Mouse (Mus musculus) ovary, postnatal 36 days (tissue): ENCODE measurements around the gene Nudt9.

Experiments used
- DNase-seq: peaks from one replicate; pipeline ENCODE4 v3.0.0; 2022; ENCODE audit warnings: low spot score, mixed read lengths

Nudt9 gene

DNA sequence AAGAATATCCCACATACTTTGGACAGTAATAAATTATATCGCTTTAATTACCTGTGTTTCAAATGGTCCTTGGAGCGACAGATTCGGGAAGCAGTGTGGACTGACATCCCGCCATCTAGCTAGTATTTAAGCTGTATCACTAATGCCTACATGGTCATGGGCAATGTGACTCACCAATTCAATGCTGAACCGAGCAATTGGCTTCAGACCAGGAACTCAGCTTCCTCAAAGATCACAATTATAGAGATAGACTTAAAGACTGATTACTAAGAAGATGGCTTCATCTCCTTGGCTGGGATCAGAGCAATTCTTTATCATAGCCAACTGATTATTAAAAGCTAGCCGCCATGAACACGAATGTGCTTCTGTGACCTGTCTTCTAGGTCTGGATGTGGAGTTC lies 31.4 kb downstream of the Nudt9 start, which contains the start of gene Gm17660:
Gm17660 (minus strand) TSS at position 101 of the 400 bp plus-strand sequence.
- DNase-seq: no peak

DNA sequence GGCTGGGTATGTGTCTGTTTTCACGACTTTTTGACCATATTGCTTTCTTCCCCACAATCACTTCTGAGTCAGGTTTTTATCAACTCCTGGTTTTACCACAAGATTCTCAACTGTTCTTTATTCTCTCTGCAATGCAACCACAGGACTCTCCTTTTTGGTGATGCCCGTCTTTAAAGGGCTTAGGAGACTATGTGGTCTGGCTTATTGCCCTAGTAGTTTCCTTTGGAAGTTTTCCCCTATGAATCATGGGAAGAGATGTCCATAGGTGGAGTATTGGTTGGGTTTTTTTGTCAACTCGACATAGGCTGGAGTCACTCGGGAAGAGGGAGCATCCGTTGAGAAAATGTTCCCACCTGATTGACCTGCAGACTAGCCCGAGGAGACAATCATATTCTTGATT lies 34.6 kb downstream of the Nudt9 start:
- DNase-seq: no peak

DNA sequence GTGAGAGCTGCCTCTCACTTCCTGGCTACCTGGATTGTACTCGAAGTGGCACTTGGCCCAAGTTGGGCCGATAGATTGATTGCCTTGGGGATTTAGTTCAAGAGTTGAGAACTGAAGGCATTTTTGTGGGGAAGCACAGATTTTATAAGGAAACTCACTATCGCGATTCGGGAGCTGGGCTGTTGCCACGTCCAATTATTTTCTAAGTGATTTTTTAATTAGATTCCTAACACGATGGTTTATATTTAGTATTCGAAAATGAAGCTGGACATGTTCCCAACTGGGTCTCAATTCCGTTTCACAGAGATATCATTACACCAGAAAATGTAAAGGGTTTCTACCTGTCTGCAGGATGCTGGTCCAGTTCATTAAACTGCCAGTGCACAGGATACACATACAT lies 39.3 kb downstream of the Nudt9 start:
- DNase-seq: no peak

DNA sequence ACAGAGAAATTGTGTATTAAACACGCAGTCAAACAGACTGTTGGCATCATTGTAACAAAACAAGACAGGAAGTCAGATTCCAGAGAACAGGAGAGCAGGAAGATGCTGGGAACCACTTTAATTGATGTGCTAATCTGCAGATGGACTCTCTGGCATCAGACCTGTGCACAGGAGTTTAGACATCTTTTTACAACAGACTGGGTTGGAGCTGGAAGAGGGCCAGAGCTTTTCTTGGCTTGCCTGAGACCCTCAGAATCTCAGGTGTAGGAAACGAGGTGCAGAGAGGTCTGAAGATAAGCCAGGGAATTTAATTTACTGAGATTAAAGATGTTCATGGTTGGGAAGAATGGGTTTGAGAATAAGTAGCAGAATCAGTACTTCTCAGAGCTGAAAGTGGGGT lies 43.6 kb downstream of the Nudt9 start:
- no peak for DNase-seq

DNA sequence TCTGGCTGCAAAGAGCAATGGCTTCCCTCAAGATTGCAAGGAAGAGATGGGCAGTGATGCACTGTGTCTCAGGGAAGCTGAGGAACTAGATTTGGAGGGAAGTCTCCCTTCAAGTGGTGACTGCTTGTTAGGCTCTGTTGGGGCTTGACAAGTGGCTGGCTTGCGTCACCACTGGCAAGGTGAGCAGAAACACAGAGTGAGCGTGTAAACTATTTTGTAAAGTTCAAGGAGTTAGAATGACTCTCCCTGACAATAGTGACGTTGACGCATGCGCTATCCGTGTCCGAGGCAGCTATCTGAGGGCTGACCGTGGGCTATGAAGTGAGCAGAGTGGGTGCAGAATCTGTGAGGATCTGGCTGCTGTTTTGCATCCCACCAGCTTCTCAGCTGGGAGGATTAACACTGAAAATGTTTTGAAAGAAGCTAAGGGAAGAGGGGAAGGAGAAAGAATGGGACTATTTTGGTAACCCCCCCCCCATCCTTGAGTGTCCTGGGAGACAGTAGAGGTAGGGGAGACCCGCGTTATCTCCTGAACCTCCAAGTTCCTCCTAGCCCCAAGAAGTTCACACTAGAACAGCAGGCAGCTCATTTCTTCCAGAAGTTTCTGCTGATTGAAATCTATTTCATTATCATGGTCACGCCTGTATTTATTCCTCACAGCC lies 49.4 kb downstream of the Nudt9 start:
- DNase-seq: no peak

DNA sequence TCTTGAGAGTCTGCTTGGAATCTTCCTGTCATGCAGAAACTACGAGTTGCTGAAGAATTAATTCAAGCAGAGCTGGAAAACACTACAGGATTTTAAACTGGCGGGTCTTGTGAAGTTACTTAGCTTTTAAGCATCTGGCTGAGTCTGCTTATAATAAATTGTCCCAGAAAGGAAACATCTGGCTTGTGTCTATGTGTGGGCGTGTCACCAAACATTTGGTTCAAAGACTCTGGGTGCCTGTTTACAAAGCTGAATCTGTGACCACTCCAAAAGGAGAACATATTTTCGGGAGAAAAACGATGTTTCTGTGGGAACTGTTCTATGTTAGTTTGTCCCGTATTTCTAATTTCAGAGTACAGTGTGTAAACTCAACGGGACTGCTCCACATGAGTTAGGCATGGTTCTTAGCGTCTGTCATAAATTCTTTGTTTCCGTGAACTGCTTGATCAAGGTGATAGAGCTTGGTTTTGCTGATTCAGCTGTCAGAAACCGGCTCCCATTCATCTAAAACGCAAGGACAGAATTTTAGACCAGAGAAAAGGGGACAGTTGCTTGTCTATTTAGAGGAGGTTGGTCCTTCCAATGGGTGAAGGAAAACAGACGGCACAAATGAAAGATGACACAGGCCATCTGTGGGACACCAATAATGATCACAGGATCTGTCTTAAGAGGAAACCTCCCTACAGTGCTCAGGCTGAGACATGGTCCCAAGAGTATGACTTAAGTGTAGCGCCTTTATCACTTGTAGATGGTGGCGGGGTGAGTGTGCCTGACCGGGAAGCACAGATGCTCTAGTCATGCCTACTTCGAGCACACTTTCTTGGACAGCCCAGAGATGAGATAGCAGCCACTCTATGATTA lies 50.2 kb downstream of the Nudt9 start:
- DNase-seq: no peak

DNA sequence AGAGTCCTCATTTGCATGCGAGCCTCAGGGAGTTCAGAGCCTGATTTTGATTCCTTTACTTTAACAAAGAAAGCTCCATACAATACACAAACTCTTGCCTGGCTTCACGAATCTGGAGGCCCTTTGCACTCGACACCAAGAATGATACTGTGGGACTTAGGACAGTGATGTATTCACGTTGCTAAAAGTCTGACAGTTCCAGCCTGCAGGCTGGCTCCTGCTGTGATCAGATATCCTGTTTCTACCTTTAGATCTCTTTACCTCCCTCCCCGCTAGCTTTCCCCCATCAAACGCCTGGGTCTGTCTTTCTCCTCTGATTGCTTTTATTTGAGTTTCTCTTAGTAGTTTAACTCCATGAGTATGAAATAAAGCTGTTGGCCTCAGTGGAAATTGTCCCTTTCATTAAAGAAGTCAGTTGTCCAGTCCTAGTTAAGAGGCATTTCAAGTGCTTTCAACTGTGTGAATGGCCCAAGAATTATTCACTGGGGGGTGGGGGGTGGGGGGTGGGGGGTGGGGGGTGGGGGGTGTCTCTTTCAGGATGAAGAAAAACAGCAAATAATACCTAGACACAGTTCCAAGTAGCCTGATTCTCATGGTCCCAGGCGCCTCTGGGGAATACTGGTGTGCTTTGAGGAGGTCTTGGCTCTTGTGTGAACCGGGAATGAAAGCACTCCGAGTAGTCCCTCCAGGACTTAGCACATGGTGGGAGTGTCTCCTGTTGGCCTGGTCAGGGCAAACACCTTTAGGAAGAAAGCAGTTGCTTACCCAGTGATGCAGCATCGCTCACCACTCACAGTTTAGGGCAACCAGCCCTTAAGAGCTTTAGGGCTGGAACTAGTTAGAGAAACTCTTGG lies 55.8 kb downstream of the Nudt9 start:
- DNase-seq: no peak

DNA sequence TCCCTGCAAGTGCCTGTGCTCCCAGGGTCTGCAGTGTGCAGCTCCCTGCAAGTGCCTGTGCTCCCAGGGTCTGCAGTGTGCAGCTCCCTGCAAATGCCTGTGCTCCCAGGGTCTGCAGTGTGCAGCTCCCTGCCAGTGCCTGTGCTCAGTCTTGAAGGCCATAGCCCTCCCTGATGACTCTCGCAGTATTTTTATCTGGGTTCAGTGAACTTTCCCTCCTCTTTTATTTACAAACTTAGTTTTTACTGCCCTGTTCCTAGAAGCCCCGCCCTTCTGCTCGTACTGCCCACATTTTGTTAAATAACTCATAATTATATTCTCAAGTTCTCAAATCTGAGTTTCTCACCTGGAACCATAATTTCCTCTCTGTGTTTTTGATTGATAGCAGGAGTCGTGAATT lies 57.1 kb downstream of the Nudt9 start:
- no peak for DNase-seq

DNA sequence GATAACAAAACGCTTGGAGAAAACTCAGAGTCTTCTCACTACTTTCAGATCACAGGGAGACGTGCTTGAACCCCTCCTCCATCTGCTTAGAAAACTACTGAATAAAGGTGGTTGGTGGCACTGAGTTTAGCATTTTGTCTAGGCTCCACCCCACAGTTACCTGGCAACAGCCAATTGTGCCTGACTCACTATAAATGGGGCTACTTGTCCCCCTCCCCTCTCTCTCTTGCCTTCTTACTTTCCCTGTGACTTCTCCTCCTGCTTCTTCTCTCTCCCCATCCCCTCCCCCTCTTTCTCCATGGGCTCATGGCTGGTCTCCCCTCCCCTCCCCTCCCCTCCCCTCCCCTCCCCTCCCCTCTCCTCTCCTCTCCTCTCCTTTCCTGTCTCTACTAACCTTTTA lies 58.0 kb downstream of the Nudt9 start:
- no peak for DNase-seq

DNA sequence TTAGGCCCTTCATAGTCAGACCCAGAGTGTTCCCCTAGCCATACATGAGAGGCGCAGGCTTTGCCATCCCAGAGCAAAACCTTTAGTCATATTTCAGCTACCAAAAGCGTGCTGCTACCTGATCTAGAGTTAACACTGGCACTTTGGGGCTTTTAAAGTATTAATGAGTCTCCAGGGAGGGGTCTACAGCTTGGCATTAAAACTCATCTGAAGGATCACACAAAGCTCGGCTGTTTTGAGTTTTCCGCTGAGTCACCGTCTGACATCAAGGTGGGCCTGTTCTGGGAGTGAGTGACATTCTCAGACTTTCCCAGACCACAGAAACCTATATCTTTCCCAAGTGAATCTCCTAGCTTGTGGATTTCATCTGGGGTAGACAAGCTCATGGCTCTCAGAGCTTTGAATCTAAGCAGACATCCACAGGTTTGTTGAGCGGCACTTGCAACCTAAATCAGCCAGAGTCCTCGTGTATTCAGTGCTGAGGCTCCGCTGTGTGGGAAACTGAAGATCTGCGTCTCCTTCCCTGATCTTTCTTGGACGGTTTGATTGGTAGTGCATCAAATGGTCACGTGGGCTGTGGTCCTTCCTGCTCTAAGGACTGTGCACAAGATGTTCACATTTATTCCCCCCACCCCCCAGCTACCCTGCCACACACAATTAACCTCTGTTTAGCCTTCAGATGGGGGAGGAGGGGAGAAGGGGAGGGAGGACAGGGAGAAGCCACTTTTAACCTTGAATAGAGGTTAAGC lies 62.2 kb downstream of the Nudt9 start:
- no peak for DNase-seq

DNA sequence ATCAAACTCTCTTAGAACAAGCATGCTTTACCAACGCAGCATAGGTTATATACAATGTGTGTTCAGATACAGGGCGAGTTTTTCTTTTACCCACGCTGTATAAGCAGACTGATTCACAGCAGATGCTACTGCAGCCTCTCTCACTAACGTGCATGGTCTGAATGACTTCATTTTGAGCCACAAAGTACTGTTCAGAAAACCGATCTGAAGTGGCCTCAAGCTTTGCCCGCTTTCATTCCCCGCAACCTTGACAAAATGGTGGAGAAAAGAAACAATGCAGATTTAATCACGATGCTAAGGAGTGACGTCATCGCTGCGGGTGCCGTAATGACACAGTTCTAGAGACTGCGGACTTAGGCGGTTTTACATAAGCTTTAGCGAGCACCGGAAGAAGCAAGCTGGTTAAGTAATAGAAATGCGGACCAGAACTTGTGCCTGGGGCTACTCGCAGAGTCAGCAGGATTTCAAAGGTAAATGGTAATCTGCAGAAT lies 62.8 kb downstream of the Nudt9 start:
- DNase-seq: no peak

DNA sequence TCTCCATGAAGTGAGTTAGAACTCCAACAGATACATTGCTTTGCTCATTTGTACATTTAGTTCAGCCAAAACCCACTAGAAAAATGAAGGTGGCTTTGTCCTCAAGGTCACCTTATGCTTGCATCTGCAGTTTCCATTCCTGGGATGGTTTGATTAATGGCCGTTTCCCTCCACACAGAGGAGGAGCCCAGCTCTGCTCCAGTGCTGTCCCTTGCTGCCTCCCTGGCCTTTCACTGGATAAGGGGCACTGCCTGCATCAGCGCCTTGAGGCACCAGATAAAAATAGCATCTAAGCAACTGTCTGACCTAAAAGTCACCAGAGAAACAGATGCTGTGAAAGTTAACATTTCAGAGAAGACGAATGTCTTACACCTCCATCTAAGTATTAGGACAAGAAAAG lies 63.4 kb downstream of the Nudt9 start:
- DNase-seq: no peak

DNA sequence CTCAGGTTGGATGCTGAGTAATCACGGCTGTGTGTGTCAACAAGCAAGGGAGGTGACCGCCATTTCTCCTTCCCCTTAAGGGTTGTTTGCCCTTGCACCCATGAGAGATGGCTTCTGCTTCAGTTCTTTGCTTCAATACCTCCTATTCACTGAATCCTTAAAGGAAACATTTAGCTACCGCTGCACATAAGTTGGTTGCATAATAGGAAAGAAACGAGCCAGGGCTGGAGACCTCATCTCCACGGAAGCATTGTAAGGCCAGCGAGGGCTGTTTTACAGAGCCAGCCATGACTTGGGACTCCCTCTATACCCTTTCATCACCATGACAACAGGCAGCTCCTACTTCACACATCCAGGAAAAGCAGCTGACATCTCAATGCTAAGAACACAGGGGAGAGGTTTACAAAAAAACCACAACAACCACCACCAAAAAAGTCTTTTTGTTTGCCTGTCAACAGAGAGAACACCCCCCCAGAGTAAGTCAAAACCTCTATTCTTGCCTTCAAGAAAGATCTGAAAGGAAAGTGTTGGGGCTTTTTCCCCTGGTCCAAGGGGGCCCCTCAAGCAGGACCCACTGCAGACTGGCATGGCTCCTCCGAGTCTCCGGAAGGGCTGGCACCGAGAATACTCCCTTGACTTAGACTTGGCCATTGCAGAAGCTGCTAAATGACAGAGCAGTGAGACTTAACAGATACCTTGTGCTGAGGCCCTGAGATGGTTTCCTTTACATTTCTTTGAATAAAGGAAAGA lies 64.2 kb downstream of the Nudt9 start:
- no peak for DNase-seq

DNA sequence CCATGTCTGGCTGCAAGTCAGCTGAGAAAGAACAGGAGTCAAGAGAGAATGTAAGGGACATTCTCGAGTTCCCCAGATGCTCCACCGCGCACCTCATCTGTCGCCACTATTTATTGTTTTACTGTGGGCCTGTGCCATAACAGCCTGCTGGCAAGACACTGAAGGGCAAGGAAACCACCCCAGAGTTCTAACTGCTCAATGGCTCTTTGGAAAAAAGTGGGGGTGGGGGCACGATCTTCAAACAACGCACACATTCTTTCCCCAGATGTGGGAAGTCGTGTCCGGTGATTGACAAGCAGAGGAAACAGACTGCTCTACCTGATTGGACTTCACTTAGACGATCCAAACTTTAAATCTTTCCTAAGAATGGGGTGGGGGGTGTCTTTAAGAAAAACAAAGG lies 65.9 kb downstream of the Nudt9 start:
- no peak for DNase-seq

DNA sequence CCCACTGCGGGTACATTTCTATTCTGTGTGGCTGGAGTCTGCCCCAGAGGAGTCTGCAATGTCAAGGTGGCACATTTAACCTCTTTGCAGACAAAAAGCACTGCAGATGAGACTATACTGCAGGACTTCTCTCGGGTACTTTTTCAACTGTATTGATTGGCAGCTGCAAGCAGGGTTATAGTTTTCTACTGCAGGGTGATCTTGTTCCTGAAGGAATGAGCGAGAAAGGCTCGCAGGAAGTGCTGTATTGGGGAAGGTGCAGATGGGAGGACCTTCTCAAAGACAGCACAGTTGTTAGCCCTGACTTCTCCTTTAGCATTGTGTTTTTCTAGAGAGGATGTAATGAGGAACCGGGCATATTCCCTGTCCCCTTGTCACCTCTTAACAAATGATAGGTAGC lies 66.4 kb downstream of the Nudt9 start:
- DNase-seq: no peak

DNA sequence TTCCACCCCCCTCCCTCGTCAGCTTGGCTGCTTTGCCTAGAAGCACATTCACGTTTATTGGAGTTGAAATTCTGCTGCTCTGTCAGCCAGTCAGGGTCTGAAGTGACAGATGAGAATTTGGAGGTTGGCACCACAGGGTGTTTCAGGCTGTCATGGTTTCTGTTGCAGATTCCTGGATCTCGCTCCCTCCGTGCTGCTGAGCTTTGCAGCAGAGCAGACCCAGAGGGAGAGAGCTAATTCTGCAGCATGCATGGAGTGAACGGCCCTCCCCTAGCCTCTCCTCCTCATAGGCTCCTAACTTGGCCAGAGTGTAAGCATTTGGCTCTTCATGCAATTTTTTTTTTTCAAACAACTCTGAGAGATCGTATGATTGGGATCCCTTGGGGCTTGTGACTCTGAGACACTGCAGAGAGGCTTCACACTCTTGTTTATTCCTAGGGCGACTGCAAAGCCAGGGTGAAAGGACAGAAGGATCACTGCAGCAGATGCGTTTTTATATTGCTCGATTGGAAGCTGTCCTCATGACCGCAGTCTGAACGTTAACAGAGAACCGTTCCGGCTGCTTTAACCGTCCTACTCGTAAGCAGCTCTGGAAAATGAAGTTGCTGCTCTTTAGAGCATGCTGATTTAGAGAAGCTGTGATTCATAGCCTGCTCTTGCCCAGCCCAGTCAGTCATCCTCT lies 67.5 kb downstream of the Nudt9 start, which contains the start of gene Sparcl1:
Sparcl1 (minus strand) TSS at position 243 of the 682 bp plus-strand sequence.
- DNase-seq: no peak
